In the genomic region with DNA sequence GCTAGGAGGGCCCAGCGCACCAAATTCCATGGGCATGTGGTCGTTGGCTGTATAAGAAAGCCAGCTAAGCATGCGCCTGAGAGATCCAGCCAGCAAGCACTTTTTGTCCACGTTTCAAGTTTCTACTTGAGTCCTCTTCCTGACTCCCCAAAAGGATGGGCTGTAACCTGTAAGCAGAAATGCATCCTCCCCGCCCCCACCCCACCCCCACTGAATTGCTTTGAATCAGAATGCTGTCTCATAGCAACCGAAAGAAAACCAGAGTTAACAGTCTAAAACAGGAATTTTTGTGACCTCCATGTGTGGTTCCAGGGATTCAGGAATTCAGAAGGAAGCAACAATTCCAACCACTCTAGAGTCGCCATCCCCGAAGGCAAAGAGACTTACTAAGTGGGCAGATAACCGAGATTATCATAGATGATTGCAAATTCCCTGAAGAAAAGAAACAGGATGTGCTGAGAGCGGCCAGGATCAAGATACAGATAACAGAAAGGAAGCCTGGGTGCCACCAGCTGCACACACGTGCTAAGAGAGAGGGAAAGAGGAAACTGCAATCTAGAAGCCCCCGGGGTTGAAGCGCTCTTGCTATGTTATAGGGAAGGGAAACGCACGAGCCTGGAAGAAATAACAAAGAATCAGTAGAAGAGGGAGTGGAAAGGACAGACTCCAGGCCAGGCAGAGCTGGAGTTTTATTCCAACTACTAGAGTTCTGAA, we compare ENCODE assay signal across 8 mouse cellular contexts. TPM values are rescaled to one million over a fixed set of nuclear protein-coding genes. Genes with fewer than 3 reads are reported as not detected.
DNase-seq lines count a peak whose midpoint lies in the region; ATAC-seq and TF ChIP-seq lines count a peak whose summit lies in the region.

No protein-coding gene starts in this region.

- dilution Hi-C loops in CH12.LX (cut with MboI; ENCODE audit: extremely low pct_ligation_motif_present, extremely low pct_unique_long_range_greater_than_20kb, low sequenced_read_pairs) = no loop called here

- H3K4me1 ChIP-seq in CH12.LX (ENCODE audit: control insufficient read depth in 1 of 2, insufficient read depth in 2 of 2) = peaks cover 17 to 57% of the 10 kb centered on the region in 2 experiments
- peaks cover 14% of the 10 kb centered on the region for H3K4me1 ChIP-seq in embryonic fibroblast, embryonic 13.5 days (ENCODE audit: control insufficient read depth, insufficient read depth, low read length)
- peaks cover 23% of the 10 kb centered on the region for H3K4me1 ChIP-seq in limb, embryonic 12.5 days (replicated peaks)
- H3K4me1 ChIP-seq in neural tube, embryonic 12.5 days = peaks cover 14% of the 10 kb centered on the region

- H3K4me2 ChIP-seq in CH12.LX (ENCODE audit: insufficient read depth, low read depth, poor library complexity, severe bottlenecking) = peak overlapping the region; percentile 65
- H3K4me2 ChIP-seq in limb, embryonic 12.5 days = peak overlapping the region; percentile 44
- peak overlapping the region; percentile 52 for H3K4me2 ChIP-seq in neural tube, embryonic 12.5 days (replicated peaks)

- no peaks in the 10 kb centered on the region for H3K36me3 ChIP-seq in CH12.LX (replicated peaks in 1 of 2; ENCODE audit: control insufficient read depth in 1 of 2, insufficient read depth in 1 of 2, low read length in 1 of 2)
- H3K36me3 ChIP-seq in limb, embryonic 12.5 days = no peaks in the 10 kb centered on the region
- no peaks in the 10 kb centered on the region for H3K36me3 ChIP-seq in neural tube, embryonic 12.5 days

- peaks cover 5% of the 10 kb centered on the region for H3K9me3 ChIP-seq in CH12.LX (replicated peaks; ENCODE audit: low read length)
- H3K9me3 ChIP-seq in limb, embryonic 12.5 days = no peaks in the 10 kb centered on the region
- H3K9me3 ChIP-seq in neural tube, embryonic 12.5 days = no peaks in the 10 kb centered on the region

- 44% methylated on average over 15 of the region's 15 CpGs for WGBS in limb, embryonic 12.5 days
- 41% methylated on average over 15 of the region's 15 CpGs for WGBS in neural tube, embryonic 12.5 days

- H3K27me3 ChIP-seq in CH12.LX (replicated peaks) = no peaks in the 10 kb centered on the region
- H3K27me3 ChIP-seq in limb, embryonic 12.5 days = no peaks in the 10 kb centered on the region
- H3K27me3 ChIP-seq in neural tube, embryonic 12.5 days (replicated peaks) = no peaks in the 10 kb centered on the region

- H3K4me3 ChIP-seq in CH12.LX (replicated peaks in 1 of 3; ENCODE audit: low read depth in 2 of 3, low read length in 2 of 3, poor library complexity in 1 of 3) = no peak overlapping the region
- H3K4me3 ChIP-seq in embryonic fibroblast, embryonic 13.5 days (ENCODE audit: insufficient read depth, low read length) = no peak overlapping the region
- 0 out of 2 replicates have a peak overlapping the region, but pooled peaks have one; percentile 3 for H3K4me3 ChIP-seq in limb, embryonic 12.5 days (replicated peaks)
- no peak overlapping the region for H3K4me3 ChIP-seq in neural tube, embryonic 12.5 days

- DNase-seq in 416B (ENCODE audit: low read depth) = peak; percentile 77
- DNase-seq in CH12.LX (ENCODE audit: extremely low read depth) = no peak
- DNase-seq in cerebellum, postnatal 14 days = no peak
- DNase-seq in adrenal gland, postnatal 36 days = no peak
- no peak for DNase-seq in cerebellum, adult 9-10 months

- in situ Hi-C loops in CH12.LX (cut with MboI; ENCODE audit: low pct_ligation_motif_present, low pct_unique_long_range_greater_than_20kb, low sequenced_read_pairs) = loop anchor here (10.0 kb wide), 1 partner anchor 66 kb away; no protein-coding TSS in a partner anchor

- TF ChIP-seq EP300 in CH12.LX (IDR thresholded peaks at IDR 0.05; ENCODE audit: low read length) = no peak

- no peaks in the 10 kb centered on the region for H3K79me2 ChIP-seq in CH12.LX (replicated peaks; ENCODE audit: control insufficient read depth, extremely low read depth, insufficient read depth, poor library complexity, severe bottlenecking)

- no peak for TF ChIP-seq CTCF in CH12.LX (conservative IDR thresholded peaks at IDR 0.05 in 1 of 2, IDR thresholded peaks at IDR 0.05 in 1 of 2; ENCODE audit: low read depth in 2 of 2, low read length in 2 of 2)
- TF ChIP-seq CTCF in embryonic fibroblast, embryonic 13.5 days (IDR thresholded peaks at IDR 0.05; ENCODE audit: borderline replicate concordance, insufficient read depth, low read length) = no peak

- no peak for TF ChIP-seq RAD21 in CH12.LX (IDR thresholded peaks at IDR 0.05; ENCODE audit: low read depth, low read length)

- peak overlapping the region; percentile 7; the same call in 1 of the 2 replicates for H3K9ac ChIP-seq in CH12.LX (ENCODE audit: insufficient read depth, low read depth)
- H3K9ac ChIP-seq in limb, embryonic 12.5 days (replicated peaks) = no peak overlapping the region
- H3K9ac ChIP-seq in neural tube, embryonic 12.5 days = no peak overlapping the region

- ATAC-seq in limb, embryonic 12.5 days (ENCODE audit: insufficient number of reproducible peaks, insufficient read depth, low FRiP score, low TSS enrichment, low read depth) = no peak
- ATAC-seq in neural tube, embryonic 12.5 days (ENCODE audit: low FRiP score, low read depth) = peak; percentile 53; the same call in 1 of the 2 replicates

- H3K27ac ChIP-seq in CH12.LX (ENCODE audit: insufficient read depth, low read depth) = no peak overlapping the region; the same call in 1 of the 2 replicates
- H3K27ac ChIP-seq in embryonic fibroblast, embryonic 13.5 days (ENCODE audit: insufficient read depth, low read length) = peak overlapping the region; percentile 59
- H3K27ac ChIP-seq in limb, embryonic 12.5 days = peak overlapping the region; percentile 20; the same call in 1 of the 2 replicates
- no peak overlapping the region for H3K27ac ChIP-seq in neural tube, embryonic 12.5 days

- 0 out of 2 replicates have a peak, but pooled peaks have one; percentile 11 for TF ChIP-seq POLR2A in CH12.LX (IDR thresholded peaks at IDR 0.05; ENCODE audit: low read depth, low read length)
- no peak for TF ChIP-seq POLR2A in embryonic fibroblast, embryonic 13.5 days (IDR thresholded peaks at IDR 0.05; ENCODE audit: low read depth, low read length)

TF ChIP-seq in CH12.LX, 34 proteins besides CTCF, POLR2A, EP300 and RAD21:
- TF ChIP-seq MXI1 (IDR thresholded peaks at IDR 0.05; ENCODE audit: low read depth, low read length) (peak; percentile 6; the same call in 1 of the 2 replicates), BHLHE40 (IDR thresholded peaks at IDR 0.05; ENCODE audit: low read depth, low read length) (peak; percentile 70; the same call in 1 of the 2 replicates), CHD2 (IDR thresholded peaks at IDR 0.05; ENCODE audit: low read length) (peak; percentile 40; the same call in 1 of the 2 replicates), ZKSCAN1 (IDR thresholded peaks at IDR 0.05; ENCODE audit: borderline replicate concordance, low read depth, low read length) (no peak), MAZ (IDR thresholded peaks at IDR 0.05; ENCODE audit: low read depth, low read length) (0 out of 2 replicates have a peak, but pooled peaks have one; percentile 25), MYC (IDR thresholded peaks at IDR 0.05; ENCODE audit: low read depth, low read length) (no peak), MAX (IDR thresholded peaks at IDR 0.05; ENCODE audit: low read length) (peak; percentile 54; the same call in 1 of the 2 replicates), ZMIZ1 (IDR thresholded peaks at IDR 0.05; ENCODE audit: low read depth, low read length) (no peak), MEF2A (IDR thresholded peaks at IDR 0.05; ENCODE audit: borderline replicate concordance, low read depth, low read length) (no peak)

RNA-seq across cellular contexts. Expression of a gene that starts 24.6 kb away (rescaled TPM):
- total RNA-seq in CH12.LX (2012; rRNA removed) (6.5 and 7.6 TPM in 2 replicates), CH12.LX (2014; rRNA removed) (3.5 and 3.8 TPM in 2 replicates)
- 5.7 and 6.3 TPM in 2 replicates for polyA plus RNA-seq in CH12.LX (2012; ENCODE audit: insufficient read length, low read depth)
- polyA plus RNA-seq in embryonic fibroblast, embryonic 13.5 days (2011; ENCODE audit: insufficient read length, low read depth, missing spikeins) = 363 and 515 TPM in 2 replicates
- 25.7 and 31.1 TPM in 2 replicates for polyA plus RNA-seq in limb, embryonic 12.5 days (2016; fragmentation: Nextera tagmentation; extraction: Ambion mirVana)
- polyA plus RNA-seq in neural tube, embryonic 12.5 days (2016; fragmentation: Nextera tagmentation; extraction: Ambion mirVana) = 33.6 and 36.4 TPM in 2 replicates
- total RNA-seq in adrenal gland, postnatal 36 days (2021) = 100 to 1,000 TPM; 350 to 409 TPM

Comparison
In these comparisons a context has a peak if more than half of its experiments do, and no peak if none do; other contexts are left out.
1. H3K27ac ChIP-seq: peak in embryonic fibroblast, embryonic 13.5 days (single experiment) and limb, embryonic 12.5 days (single experiment); none in CH12.LX (single experiment) and neural tube, embryonic 12.5 days (single experiment).
2. Peak in every context shown above with its lines, with median percentiles within 50 percentile points of each other: H3K4me2 ChIP-seq.